Mouse (Mus musculus) CD8-positive naive resting alpha-beta T cell, adult 2 months (primary cell): ENCODE data around the gene Hdac9.

Experiments used
- DNase-seq, 2 experiments: peaks; one replicate each; pipeline ENCODE4 v3.0.0; 2022; ENCODE audit warnings: low read depth in 2 of 2, low spot score in 2 of 2

Hdac9 gene

DNA sequence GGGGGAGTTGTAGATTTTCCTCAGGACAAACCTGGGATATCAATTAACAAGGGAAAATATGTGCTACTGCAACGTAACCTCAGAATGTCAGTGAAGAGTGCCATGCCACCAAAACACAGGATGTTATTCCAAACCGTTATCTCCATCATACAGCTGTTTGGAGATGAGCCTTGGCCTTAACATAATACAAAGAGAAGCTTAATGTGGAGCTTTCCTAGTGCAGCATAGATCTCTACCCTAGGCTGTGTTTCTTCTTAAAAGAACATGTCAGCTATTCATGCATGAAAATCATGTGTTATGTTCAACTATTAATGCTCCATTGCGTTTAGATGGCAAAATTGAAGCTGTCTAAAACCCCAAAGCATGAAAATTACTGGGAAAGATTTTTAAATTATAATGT lies 522.6 kb downstream of the Hdac9 start:
- DNase-seq, result no peak

DNA sequence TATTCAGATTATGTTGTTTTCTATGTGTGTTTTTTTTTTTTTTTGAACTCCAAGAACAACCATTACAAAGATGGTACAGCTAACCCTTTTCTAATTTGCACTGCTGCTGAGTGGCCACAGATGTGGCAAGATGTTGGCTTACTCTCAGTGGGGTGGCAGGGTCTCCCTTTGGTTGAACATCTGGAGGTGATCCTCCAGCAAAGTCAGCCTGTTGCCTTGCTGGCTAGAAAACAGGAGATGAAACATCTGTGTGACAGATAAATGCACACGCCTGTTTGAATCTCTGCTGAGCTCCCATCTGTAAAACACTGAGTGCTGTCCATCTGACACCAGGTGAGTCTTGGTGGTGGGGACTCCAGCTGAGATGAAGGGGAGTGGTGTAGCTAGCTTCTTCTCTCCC lies 537.2 kb downstream of the Hdac9 start:
- no peak for DNase-seq

DNA sequence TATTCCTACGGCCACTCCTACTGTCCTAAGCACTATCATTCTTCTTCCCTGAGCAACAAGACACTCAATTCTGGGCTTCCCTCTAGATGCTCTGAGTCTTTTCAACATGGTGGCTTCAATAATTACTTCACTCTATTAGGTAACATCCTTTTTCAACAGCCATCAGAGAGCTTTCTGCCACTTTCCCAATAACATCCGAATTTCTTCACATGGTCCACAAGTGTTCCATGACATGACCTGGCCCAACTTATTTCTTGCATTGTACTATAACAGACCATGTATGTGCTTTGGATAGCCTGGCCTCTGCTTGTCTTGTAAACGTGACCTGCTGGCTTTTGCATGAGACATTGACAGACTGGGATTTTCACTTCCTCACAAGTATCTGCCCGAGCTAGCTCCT lies 538.3 kb downstream of the Hdac9 start:
- DNase-seq, result no peak

DNA sequence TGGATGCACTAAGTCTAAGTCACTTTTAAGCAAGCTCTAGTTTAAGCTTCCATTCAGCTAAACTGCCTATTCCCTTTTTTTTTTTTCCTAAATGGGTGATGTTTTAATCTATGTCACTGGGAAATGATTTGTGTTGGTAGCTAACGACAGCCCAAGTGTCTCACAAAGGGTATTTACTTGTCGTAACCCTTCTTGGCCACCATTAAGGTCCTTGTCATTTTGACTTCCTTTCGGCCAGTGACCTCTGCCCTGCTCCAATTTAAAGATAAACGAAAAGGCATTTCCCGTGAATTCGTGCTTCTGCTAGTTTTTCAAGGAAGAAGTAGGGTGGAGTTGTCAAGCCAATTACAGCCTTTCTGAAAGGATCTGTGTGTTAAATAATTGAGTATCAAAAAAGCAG lies 565.0 kb downstream of the Hdac9 start:
- DNase-seq, result no peak

DNA sequence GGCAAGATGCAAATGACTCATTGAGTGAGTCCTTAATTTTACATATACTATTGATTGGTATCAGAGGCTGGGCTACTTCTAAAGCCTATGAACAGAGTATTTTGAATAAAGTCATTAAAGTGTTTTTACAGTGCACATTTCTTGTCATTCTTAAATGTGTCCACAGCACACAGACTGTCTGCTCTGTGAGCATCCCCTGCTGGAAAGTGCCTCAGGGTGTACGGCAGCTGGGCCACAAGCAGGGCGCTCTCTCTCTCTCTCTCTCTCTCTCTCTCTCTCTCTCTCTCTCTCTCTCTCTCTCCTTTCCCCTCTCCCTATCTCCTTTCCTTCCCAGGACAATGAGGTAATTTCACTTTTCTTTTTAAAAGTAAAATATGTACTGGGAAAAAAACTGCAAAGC lies 569.4 kb downstream of the Hdac9 start:
- DNase-seq, result no peak

DNA sequence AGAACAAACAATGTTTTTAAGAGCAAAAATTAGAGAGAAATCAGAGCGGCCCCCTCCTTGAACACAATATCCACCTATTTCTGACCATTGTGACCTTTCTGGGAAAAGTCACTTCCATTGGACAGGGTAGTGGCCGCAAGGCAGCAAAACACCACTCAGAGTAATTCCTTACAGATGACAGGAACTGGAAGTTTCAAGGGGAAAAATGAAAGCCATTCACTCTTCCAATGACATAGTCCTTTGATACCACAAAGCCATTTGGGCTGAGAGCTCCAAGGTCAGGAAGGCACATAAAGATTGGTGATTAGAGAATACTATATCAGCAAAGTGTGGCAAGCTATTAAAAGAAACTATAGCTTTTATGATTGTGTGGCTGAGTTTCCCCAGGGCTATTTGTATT lies 574.1 kb downstream of the Hdac9 start:
- no peak for DNase-seq

DNA sequence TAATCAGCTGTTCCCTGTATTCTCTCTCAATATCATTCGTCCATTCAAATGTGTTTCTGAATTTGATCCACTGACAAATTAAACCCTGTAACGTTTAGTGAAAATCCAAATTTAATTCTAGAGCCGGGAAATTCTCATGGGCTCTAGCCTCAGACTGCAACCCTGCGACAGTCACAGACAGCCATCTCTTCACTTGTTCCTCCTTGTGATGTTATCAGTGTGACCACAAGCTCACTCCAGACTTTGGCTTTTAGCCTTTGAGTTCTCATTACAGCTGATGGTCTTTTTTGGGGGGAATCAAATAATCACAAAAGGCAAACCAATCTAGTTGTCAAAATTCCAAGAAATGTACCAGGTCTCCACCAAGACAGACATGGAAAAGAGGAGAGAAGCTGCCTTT lies 578.0 kb downstream of the Hdac9 start:
- DNase-seq, result no peak

DNA sequence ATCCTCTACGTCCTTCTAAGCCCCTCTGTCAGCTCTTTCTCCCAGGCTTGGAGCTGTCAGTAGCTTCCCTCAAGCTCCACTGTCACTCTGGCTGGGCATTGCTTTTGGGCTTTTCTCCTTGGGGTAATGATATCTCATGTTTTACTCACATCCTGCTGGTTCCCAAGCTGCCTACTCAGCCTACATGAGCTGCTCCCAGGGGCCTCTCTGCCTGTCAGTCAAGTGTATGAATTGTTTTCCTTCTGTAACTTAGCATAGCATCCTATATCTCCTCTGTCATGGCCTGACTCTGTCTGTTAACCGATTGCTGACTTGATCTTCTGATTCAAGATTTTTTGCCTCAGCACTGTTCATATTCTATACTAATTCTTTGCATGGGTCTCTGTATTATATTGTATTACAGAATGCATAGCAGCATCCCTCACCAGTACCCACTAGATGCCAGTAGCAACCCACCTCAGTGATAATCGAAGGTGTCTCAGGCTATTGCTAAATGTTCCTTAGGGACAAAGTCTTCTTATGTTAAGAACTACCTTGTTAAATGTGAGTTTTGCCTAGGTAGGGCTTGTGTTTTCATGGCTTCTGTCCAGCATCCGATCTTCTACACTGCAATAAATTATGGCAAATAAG lies 582.3 kb downstream of the Hdac9 start:
- no peak for DNase-seq

DNA sequence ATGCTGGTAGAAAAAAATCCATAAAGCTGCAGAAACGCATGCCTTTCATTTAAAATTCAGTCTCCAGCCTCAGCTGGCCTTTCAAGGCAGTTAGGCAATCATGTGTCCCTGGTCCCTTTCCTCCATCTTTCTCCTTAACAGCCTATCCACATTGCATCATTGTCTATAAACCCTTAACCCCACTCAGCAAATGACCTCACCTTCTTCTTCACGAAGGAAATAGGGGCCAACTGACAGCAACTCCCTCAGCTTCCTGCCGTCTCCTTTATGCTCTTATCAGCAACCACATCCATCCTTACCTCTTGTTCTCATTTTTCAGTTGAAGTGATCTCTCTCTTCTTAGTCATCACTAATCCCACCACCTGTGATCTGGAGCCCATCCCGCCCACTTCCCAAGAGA lies 584.0 kb downstream of the Hdac9 start:
- DNase-seq, result no peak

DNA sequence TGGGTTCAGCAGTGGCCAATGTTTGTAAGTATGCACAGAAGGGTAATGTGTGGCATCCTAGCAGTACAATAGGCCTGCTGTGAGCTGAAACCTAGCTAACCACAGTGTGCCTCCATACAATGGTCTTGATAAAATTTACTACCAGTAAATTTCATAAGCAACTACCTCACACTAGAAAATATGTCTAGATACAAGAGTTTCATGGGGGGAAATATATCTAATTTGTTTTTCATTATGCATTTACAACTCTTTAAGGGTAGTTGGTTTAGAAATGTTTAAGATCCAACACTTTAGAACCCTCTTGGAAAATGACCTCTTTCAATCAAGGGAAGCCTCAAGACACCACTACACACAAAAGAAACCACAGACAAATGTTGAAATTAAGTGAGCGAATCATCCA lies 589.8 kb downstream of the Hdac9 start:
- no peak for DNase-seq

DNA sequence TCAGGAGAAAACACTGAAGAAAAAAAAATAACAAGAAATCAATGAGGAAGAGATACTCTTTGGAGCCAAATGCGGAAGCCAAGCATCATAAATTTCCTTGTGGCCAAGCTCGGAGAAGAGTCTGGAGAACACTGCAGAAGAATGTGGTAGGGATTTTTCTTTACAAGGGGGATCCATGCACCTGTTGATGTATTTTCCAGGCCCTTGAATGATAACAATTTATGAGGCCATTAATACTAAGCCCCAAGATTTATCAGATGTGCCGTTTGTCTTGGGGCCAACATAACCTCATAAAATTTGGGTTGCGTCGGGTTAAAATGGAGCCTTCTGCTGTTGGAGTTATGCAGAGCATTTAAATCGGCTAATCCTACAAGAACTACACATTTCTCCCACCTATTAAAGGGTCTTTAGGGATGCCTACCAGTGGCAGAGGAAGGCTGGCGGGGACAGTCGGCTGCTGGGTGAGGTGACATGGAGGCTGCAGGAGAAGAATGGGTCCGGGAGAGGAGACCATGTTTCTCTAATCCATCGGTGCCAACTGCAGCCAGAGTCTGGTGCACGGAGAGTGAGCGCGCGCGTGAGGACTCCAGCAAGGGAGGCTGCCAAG lies 604.7 kb downstream of the Hdac9 start:
- DNase-seq, result no peak

DNA sequence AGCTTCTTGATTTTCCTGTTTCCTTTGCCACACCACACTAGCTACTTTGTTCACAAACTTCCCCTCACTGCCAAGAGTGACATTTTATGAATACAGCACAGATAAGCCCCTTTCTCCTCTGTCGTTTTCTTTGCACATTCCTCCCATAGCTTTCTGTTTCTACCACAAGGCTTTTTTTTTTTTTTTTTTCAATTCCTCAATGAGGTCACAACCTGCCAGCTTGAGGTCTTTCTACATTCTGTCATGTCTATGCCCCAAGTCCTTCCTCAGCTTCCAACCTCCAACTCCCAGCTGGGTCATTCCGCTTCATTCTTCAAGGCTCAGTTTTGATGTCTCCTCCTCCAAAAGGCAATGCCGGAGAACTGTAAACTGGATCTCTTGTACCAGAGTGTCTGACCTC lies 611.4 kb downstream of the Hdac9 start:
- no peak for DNase-seq

DNA sequence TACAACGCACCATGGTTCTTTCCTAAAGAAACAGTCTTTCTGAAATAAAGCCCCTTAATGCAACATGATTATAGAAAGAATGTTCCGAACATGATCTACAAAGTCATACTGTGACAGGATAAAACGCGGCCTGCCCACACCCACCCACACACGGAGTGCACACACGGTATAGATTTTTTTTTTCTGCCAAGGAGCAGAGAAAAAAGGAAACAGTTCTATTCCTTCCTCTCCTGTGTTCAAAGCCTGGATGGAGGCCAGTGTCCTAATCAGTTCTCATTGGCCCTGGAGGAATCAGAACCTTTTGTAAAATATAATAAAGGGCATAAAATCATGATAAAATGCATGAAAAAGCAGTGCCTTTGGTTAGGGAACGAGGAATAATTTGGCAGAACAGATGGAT lies 624.5 kb downstream of the Hdac9 start:
- DNase-seq, result no peak

DNA sequence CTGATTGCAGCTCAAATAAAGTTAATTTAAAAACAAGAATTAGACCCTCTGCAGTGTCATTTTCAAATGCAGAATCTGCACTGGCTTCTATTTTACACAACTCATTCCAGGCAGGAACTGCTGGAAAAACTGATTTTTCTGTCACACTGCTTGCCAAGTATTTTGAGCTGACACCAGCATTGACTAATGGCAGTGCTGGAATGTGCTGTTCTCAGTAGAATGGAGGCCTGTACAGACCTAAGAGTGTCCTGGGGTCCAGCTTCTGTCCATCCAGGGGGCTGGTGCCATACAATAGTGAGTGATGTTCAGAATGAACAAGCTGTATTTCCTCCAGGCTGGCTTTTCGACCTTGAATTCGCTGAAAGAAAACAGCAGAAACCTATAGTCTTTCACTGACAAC lies 629.7 kb downstream of the Hdac9 start:
- no peak for DNase-seq

DNA sequence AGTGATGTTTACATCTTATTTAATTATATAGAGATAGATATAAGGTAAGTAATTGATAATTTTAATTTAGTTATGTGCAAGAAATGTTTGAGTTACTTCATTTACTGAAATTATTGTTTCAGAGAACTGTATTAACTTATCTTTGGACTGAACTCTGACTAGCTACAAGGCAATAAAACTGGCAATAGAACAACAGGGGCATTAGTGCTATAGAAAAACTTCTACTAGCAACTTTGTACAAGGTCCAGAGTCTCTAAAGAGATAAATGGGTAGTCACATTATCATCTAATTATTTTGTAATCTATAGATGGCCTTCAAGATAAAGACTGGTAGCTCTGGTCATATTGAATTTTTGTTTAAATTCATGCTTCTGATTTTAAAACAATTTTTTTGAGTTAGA lies 632.0 kb downstream of the Hdac9 start:
- DNase-seq, result no peak

DNA sequence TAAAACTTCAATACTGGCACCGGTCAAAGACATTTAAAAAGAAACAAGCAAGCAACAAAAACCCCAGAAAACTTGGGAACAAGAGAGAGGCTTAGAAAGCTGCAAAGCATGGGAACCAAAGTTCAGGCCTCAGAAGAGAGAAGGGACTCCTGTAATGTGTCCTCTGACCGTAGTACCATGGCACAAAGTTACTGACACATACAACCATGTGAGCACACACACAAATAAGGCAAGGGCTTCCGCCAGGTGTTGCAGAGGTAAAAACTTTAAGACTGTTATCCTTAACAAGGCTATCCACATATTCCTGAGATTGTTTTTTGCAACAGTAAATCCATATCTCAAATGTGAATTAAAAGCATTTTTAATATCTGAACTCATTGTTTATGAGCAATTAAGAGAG lies 632.5 kb downstream of the Hdac9 start:
- no peak for DNase-seq

DNA sequence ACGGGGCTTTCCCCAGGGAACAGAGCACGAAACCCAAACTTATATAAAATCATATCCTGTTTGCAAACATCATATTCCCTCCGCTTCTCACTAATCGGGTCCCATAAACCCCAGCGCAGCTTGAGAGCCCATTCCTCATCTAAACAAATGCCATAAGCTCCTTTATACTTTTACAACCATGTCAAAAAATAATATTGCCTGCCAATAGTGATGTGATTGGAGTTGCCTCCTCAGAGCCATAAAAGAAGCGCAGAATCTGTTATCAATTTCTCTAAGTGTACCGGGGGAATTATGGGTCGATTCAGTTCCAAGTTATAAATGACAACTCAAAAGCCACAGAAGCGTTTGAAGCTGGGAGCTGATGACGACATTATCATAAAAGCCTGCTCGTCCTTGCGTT lies 638.1 kb downstream of the Hdac9 start:
- DNase-seq, result no peak

DNA sequence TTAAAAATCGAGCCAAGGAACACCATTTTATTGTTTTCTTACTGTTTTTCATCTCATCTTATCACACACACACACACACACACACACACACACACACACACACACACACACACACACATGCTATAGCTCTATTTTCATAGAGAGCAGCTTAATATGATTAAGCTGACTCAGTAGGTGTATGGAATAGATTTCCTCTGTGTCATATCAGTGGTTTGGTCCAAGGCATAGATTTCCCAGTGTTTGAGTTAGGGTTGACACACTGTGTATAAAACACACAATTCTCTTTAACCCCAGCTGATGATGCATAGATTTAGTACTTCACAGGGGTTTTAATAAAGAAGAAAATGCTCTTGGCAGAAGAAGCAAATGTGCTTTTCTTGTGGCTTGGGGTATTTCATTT lies 643.1 kb downstream of the Hdac9 start:
- no peak for DNase-seq

DNA sequence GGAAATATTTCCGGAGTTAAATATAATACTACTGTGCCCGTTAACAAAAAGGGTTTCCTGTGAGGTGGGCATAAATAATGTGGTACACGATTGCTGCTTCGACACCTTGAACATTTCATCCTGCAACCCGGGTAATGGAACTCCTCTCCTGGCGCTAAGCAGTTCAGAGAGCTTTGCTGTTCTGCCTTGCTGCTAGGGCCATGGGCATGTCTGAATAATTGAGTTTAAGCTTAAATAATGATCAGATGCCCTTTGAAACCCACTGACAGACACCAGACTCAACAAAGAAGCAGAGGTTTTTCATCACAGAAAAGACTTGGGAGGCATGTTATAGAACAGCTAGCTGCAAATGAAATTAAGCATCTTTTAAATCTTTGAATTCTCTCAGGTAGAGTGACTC lies 646.8 kb downstream of the Hdac9 start:
- no peak for DNase-seq

DNA sequence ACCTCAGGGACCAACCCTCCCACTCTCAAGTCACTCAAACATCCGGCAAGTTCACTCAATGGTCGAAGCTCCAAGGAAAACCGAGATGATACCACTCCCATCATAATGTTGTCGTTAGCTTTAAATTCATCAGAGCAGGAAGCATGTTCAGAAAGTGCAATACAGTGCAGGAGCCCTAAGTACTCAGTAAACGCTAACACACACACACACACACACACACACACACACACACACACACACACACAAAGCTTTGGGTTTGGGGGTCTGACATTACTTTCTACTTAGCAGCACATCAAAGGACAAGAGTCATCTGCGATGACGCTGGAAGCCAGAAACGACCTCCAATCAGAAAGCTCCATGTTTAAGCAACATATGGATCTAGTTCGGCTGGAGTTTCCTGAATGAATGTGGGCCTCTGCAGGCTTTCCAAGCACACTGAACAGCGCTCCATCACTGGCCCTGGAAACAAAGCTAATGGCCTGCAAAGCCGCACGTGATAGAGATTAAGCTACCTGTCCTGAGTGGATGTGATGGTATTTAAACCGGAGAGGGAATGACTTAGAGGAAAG lies 647.3 kb downstream of the Hdac9 start:
- DNase-seq, result no peak

DNA sequence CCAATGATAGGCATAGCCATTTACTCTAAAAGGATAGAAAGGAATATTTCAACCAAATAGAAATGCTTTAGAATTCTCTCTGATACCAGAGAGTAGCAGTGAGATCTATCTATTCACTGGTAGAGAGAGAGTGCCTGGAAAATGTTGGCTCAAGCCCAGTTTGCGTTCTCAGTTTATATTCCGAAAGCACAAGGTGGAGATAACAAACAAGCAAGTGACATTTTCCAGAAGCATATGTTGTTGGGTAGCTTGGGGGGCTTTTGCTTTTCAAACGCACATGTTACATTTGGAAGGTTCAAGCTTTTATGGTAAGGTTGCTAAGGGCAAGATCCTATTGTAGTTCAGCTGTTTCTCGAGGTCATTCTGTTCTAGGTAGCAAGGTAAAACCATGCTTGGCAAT lies 657.2 kb downstream of the Hdac9 start:
- DNase-seq, result no peak

DNA sequence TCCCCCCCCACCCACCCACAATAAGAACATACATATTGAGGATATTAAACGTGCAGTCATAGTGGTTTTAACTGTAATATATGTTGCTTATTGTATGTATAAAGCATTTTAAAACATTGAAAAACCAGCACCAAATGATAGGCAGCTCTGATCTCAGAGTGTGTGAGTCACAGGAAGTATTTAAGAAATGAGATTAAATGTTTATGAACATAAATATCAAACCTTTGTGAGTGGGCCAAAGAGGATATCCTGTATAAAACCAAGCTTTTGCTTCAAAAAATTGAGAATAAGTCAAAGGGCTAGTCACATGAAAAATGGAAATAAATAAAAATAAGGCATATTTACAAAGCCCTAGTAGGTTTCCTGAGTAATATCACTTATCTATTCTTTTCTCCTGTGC lies 667.7 kb downstream of the Hdac9 start:
- DNase-seq, result no peak
